Mouse (Mus musculus): ENCODE results near the gene Cggbp1. TPM values are rescaled to one million over a fixed set of nuclear protein-coding genes. Genes with fewer than 3 reads are reported as not detected.

The Cggbp1 gene
- 78.3 and 80.8 TPM in 2 replicates for polyA plus RNA-seq (2016; fragmentation: Nextera tagmentation; extraction: Ambion mirVana)

DNA sequence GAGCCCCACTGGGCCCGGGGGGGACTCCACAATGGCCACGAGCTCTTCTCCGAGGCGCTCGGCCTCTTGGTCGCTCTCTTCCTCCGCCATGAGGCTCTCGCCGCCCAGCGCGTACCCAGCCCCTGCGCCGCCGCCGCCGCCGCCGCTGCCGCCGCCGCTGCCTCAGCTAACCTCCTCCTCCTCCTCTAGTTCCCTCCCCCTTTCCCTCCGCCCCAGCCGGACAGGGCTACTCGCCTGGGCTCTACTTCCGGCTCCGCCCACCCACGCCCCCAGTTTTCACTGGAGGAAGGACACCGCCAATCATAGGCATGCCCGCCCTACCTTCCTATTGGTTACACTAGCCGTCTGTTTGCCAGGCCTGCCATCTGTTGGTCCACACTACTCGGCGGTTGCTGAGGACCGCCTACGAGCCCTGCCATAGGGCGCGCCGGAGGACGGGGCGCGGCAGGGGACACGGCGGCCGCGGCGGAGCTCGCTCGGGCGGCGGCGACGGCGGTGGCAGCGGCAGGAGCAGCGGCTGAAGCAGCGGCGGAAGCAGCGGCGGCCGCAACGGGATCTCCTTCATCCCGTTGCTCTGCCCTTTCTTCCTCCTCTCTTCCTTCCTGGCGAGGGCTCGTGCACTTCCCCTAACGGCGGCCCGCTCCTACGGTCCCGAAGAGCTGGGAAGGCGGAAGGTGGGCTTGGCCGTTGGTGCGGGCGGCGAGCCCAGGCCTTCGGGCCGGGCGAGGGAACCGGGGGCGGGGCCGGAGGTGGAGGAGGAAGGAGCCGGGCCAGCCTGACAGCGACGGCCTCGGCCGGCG, at the start of gene Cggbp1, which contains the start of gene Zfp654:
Gene Cggbp1 (plus strand): TSS at position 434 of the 800 bp plus-strand sequence.
Gene Zfp654 (minus strand): TSS at position 90 of the 800 bp plus-strand sequence.
- Histone ChIP-seq H3K4me1 (replicated peaks) (peaks cover 13% of the 10 kb centered on the region; the same call in 1 of the 2 replicates), H3K4me3 (peak within 1 kb of the TSS; percentile 84), H3K27me3 (replicated peaks) (no peaks in the 10 kb centered on the region), H3K9me3 (replicated peaks) (no peaks in the 10 kb centered on the region), H3K9ac (peak within 1 kb of the TSS; percentile 98), H3K27ac (ENCODE audit: poor library complexity, severe bottlenecking) (peak within 1 kb of the TSS; percentile 97), H3K4me2 (peak within 1 kb of the TSS; percentile 77), H3K36me3 (peaks cover 19% of the 10 kb centered on the region)
- peak; percentile 100 for ATAC-seq (ENCODE audit: insufficient number of reproducible peaks, low FRiP score)
- WGBS, result under 1% methylated on average over 70 of the region's 85 CpGs

DNA sequence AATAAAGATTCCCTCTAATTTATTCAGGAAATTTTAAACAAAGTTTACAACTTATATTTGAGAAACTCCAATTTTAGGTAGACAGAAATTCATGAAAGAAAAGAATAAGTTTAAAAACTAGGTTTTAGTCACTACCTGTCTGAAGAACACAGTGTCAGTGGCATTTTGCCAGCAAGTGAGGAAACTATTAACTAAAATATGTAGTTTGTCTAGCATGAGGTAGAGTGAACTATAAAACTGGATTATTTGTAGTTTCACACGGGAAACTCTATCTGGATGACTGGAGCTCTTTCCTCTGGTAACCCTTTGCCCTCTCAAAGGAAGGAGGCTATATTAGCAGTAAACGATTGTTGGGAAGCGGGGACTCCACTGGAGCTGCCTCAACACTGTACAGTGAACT, 48.8 kb upstream of the Cggbp1 start:
- Histone ChIP-seq H3K9ac (no peak overlapping the region), H3K4me3 (no peak overlapping the region), H3K27ac (ENCODE audit: poor library complexity, severe bottlenecking) (no peak overlapping the region), H3K36me3 (peaks cover 9% of the 10 kb centered on the region), H3K9me3 (replicated peaks) (no peaks in the 10 kb centered on the region), H3K4me1 (replicated peaks) (no peaks in the 10 kb centered on the region), H3K4me2 (no peak overlapping the region), H3K27me3 (replicated peaks) (no peaks in the 10 kb centered on the region)
- ATAC-seq (ENCODE audit: insufficient number of reproducible peaks, low FRiP score), result no peak
- WGBS, result 91% methylated on average over 3 of the region's 3 CpGs

DNA sequence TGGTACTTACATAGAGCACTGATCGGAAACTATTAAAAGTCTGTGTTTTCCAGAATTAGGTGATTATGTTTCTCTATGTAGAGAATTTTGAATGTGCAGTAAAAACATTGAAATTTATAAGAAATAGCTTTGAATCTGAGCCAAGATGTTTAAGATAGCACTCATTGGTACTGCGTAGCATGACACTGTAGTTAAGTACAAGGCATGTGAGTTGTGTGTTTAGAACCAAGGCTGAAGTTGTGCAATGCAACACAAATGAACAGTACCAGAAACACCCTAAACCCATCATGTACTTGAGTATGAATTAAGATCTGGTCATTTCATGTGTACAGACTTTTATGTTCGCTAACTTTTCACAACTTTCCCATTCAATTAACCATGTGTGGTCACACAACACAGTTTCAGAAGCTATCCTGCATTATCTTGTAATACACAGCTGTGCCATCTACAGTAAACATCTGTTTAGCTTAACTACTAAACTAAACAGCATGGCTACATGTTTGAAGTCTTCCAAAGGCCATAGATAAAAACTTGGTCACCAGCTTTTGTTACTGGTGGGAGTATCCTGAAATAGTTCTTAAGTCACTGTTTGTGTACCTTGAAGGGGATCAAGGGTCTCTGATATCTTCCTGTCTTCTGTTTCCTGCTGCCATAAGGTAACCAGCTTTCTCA, 34.6 kb upstream of the Cggbp1 start:
- Histone ChIP-seq H3K4me3 (no peak overlapping the region), H3K9me3 (replicated peaks) (no peaks in the 10 kb centered on the region), H3K27ac (ENCODE audit: poor library complexity, severe bottlenecking) (no peak overlapping the region), H3K36me3 (peaks cover 14% of the 10 kb centered on the region), H3K4me1 (replicated peaks) (no peaks in the 10 kb centered on the region), H3K27me3 (replicated peaks) (no peaks in the 10 kb centered on the region), H3K9ac (no peak overlapping the region), H3K4me2 (no peak overlapping the region)
- ATAC-seq (ENCODE audit: insufficient number of reproducible peaks, low FRiP score), result no peak
- 90% methylated on average over 3 of the region's 3 CpGs for WGBS

DNA sequence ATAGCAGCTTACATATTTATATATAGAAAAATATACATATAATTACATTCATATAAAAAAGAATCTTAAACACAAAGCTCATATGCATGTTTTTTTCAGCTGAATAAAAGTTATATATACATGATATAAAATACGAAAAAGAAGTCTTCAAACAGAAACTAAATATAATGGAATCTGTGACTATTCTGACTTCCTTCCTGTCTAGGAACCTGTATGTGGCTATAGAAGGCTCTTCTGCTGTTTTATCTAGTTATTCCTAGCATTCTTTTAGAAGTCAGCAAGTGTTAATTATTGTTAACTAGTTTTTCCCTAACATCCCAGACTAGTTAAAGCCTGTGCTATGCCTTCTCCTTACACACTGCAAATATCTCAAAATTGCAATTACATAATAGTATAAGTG, 27.9 kb upstream of the Cggbp1 start:
- Histone ChIP-seq H3K4me2 (no peak overlapping the region), H3K4me3 (no peak overlapping the region), H3K9ac (no peak overlapping the region), H3K36me3 (peaks cover 16% of the 10 kb centered on the region), H3K27me3 (replicated peaks) (no peaks in the 10 kb centered on the region), H3K9me3 (replicated peaks) (no peaks in the 10 kb centered on the region), H3K27ac (ENCODE audit: poor library complexity, severe bottlenecking) (no peak overlapping the region), H3K4me1 (replicated peaks) (no peaks in the 10 kb centered on the region)
- 90% methylated on average over 1 of the region's 1 CpGs for WGBS
- ATAC-seq (ENCODE audit: insufficient number of reproducible peaks, low FRiP score), result no peak

DNA sequence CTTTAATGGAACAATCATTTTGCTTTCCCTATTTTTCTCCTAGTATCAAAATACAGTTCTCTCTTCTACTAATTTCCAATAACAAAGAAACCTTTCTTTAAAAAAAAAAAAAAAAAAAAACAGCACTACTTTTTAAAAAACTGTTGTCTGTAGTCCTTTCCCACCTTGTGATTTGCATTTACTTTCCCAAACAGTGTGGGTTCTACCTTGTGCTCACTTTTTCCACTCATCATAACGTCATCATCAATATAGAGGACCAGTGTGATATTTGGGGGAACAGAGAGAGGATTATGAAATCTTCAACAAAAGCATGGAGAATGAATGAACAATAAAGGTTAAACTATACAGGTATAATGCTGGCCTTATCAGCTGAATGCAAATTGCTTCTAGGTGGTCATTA, 27.3 kb upstream of the Cggbp1 start:
- Histone ChIP-seq H3K36me3 (peaks cover 18% of the 10 kb centered on the region), H3K27ac (ENCODE audit: poor library complexity, severe bottlenecking) (no peak overlapping the region), H3K27me3 (replicated peaks) (no peaks in the 10 kb centered on the region), H3K4me3 (no peak overlapping the region), H3K4me2 (no peak overlapping the region), H3K4me1 (replicated peaks) (no peaks in the 10 kb centered on the region), H3K9me3 (replicated peaks) (no peaks in the 10 kb centered on the region), H3K9ac (no peak overlapping the region)
- no peak for ATAC-seq (ENCODE audit: insufficient number of reproducible peaks, low FRiP score)
- WGBS, result 88% methylated on average over 1 of the region's 1 CpGs

DNA sequence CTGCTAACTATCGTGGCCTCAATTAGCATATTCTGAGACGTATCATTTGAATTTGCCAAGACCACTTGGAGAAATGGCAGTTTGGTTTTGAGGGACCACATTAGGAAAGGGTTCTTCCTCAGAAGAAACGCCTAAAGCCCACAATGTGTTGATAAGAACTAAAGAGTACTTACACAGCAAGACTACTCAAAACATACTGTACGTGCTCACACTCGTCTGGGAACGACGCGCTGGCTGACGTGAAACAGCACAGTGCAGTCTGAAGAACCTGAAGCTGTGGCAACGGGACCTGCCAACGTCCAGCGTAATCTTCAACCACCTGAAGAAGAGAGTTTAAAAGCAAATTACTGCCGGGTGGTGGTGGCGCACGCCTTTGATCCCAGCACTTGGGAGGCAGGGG, 21.5 kb upstream of the Cggbp1 start:
- H3K27ac ChIP-seq (ENCODE audit: poor library complexity, severe bottlenecking), result no peak overlapping the region
- 62% methylated on average over 15 of the region's 15 CpGs for WGBS
- H3K4me3 ChIP-seq, result no peak overlapping the region
- H3K9me3 ChIP-seq (replicated peaks), result no peaks in the 10 kb centered on the region
- no peak overlapping the region for H3K4me2 ChIP-seq
- peaks cover 14% of the 10 kb centered on the region for H3K36me3 ChIP-seq
- no peaks in the 10 kb centered on the region for H3K27me3 ChIP-seq (replicated peaks)
- no peaks in the 10 kb centered on the region for H3K4me1 ChIP-seq (replicated peaks)
- H3K9ac ChIP-seq, result no peak overlapping the region
- ATAC-seq (ENCODE audit: insufficient number of reproducible peaks, low FRiP score), result no peak

DNA sequence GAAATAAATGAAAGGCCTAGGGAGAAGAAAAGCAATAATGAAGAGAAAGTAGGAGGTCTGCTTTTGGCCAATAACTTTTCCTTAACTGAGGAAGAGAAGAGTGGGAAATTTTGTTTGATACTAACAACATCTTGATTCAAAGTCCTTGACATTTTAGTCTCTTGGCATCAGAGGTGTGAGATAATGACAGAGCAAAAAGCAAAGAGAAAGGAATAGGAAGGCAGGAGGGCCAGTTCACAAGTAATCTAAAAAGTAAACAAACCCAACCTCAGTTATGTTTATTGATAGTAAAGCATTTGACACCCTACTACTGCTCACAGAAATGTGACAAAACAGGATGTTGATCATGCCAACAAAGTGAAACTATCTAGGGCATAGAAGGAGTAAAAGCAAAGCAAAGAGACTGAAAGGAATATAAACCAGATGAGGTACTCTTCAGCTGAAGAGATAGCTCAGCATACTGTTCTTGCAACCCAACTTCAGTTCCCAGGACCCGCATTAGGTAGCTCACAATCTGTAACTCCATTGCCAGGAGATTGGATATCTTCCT, 15.7 kb upstream of the Cggbp1 start:
- no peaks in the 10 kb centered on the region for H3K27me3 ChIP-seq (replicated peaks)
- H3K36me3 ChIP-seq, result no peaks in the 10 kb centered on the region
- H3K9ac ChIP-seq, result no peak overlapping the region
- no peak overlapping the region for H3K4me2 ChIP-seq
- peaks cover 9% of the 10 kb centered on the region for H3K4me1 ChIP-seq (replicated peaks)
- WGBS, result 40% methylated on average over 1 of the region's 1 CpGs
- no peaks in the 10 kb centered on the region for H3K9me3 ChIP-seq (replicated peaks)
- no peak overlapping the region for H3K27ac ChIP-seq (ENCODE audit: poor library complexity, severe bottlenecking)
- no peak for ATAC-seq (ENCODE audit: insufficient number of reproducible peaks, low FRiP score)
- no peak overlapping the region for H3K4me3 ChIP-seq

DNA sequence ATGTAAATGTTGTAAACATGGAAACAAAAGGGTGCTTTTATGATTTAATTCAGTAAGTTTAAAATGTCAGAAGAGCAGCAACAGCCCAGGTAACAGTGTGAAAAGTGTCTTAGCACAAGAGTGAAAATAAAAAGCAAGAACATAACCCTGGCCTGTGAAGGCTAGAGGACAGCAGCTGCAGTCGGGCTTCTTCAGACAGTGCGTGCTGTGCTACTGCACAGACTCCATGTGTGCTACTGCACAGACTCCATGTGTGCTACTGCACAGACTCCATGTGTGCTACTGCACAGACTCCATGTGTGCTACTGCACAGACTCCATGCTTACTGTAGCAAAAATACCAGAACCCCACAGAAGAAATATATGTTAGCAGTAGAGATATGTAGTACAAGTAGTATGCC, 15.1 kb upstream of the Cggbp1 start:
- no peak for ATAC-seq (ENCODE audit: insufficient number of reproducible peaks, low FRiP score)

DNA sequence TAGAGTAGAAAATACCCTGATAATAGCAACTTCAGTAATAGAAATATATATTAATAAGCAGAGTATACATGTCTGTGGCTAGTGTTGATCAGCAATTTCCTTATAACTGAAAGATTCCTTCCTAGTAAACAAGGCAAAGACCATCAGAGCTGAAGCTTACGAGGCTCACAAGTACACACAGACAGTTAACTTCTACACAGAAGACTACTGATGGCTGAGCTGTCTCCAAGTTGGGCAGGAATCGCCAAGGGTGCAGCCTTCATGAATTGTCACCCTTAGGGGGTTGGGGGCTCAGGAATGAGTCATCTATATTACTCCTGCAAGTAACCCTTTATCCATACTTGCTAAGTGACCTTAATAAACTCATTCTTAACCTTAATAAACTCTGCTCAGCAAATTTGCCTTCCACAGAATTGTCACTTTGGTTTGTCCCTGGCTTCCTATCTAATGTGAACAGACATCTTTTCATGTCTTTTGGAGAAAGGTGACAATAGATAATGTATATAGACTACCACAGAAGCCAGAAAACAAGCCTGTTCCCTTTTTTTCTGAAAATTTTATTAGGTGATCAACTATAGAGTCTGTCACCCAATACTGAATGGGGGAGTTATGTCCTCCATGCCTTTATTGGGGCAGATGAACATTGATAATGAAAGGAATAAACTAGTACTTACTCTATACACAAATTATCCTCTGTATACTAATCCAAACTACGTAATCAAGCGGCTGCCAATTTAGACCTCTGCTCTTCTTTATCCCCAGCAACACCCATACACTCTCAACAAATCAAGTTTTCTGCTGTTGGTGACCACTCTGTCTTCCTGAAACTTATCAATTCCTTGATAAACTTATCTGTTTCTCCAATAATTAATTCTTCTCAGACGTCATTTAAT, 10.1 kb upstream of the Cggbp1 start:
- H3K27me3 ChIP-seq (replicated peaks), result no peaks in the 10 kb centered on the region
- 78% methylated on average over 5 of the region's 5 CpGs for WGBS
- no peak overlapping the region for H3K9ac ChIP-seq
- no peak for ATAC-seq (ENCODE audit: insufficient number of reproducible peaks, low FRiP score)
- H3K4me3 ChIP-seq, result no peak overlapping the region
- no peak overlapping the region for H3K27ac ChIP-seq (ENCODE audit: poor library complexity, severe bottlenecking)
- H3K36me3 ChIP-seq, result no peaks in the 10 kb centered on the region
- peaks cover 11% of the 10 kb centered on the region for H3K4me1 ChIP-seq (replicated peaks)
- H3K4me2 ChIP-seq, result no peak overlapping the region
- no peaks in the 10 kb centered on the region for H3K9me3 ChIP-seq (replicated peaks)

More for the DNA sequence above, 15.1 kb upstream of the Cggbp1 start:
- WGBS, result 87% methylated on average over 2 of the region's 2 CpGs
- no peak overlapping the region for H3K4me2 ChIP-seq
- no peak overlapping the region for H3K27ac ChIP-seq (ENCODE audit: poor library complexity, severe bottlenecking)
- no peaks in the 10 kb centered on the region for H3K36me3 ChIP-seq
- peaks cover 12% of the 10 kb centered on the region for H3K4me1 ChIP-seq (replicated peaks)
- no peak overlapping the region for H3K9ac ChIP-seq
- no peaks in the 10 kb centered on the region for H3K9me3 ChIP-seq (replicated peaks)
- no peaks in the 10 kb centered on the region for H3K27me3 ChIP-seq (replicated peaks)
- H3K4me3 ChIP-seq, result no peak overlapping the region

DNA sequence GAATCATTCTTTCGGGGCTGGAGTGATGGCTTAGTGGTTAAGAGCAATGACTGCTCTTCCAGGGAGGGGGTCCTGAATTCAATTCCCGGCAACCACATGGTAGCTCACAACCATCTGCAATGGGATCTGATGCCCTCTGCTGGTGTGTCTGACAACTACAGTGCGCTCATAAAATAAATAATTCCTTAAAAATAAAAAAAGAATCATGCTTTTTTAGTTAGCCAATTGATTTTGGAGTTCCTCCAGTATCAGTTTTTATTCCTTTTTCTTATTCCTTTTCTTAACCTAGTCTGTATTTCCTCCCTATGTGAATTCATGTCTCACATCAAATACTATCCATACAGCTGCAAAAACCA, 9.4 kb upstream of the Cggbp1 start:
- H3K27ac ChIP-seq (ENCODE audit: poor library complexity, severe bottlenecking), result no peak overlapping the region
- WGBS, result 91% methylated on average over 3 of the region's 3 CpGs
- no peak overlapping the region for H3K9ac ChIP-seq
- peaks cover 6% of the 10 kb centered on the region for H3K4me1 ChIP-seq (replicated peaks)
- no peak for ATAC-seq (ENCODE audit: insufficient number of reproducible peaks, low FRiP score)
- H3K4me3 ChIP-seq, result no peak overlapping the region
- H3K27me3 ChIP-seq (replicated peaks), result no peaks in the 10 kb centered on the region
- H3K36me3 ChIP-seq, result no peaks in the 10 kb centered on the region
- H3K4me2 ChIP-seq, result no peak overlapping the region
- H3K9me3 ChIP-seq (replicated peaks), result no peaks in the 10 kb centered on the region

DNA sequence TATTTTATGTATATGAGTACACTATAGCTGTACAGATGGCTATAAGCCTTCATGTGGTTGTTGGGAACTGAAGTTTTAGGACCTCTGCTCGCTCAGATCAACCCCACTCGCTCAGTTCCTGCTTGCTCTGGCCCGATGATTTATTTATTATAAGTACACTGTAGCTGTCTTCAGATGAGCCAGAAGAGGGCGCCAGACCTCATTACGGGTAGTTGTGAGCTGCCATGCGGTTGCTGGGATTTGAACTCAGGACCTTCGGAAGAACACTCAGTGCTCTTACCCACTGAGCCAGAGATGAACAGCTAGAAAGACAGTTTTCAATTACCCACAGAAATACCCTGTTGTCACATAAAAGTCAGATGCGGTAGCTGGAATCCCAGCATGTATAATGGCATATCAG, 5.8 kb upstream of the Cggbp1 start:
- 85% methylated on average over 8 of the region's 8 CpGs for WGBS
- no peak overlapping the region for H3K4me3 ChIP-seq
- H3K27ac ChIP-seq (ENCODE audit: poor library complexity, severe bottlenecking), result no peak overlapping the region
- H3K9ac ChIP-seq, result no peak overlapping the region
- no peaks in the 10 kb centered on the region for H3K36me3 ChIP-seq
- no peak for ATAC-seq (ENCODE audit: insufficient number of reproducible peaks, low FRiP score)
- H3K4me2 ChIP-seq, result no peak overlapping the region
- peaks cover 5% of the 10 kb centered on the region; the same call in 1 of the 2 replicates for H3K4me1 ChIP-seq (replicated peaks)
- no peaks in the 10 kb centered on the region for H3K9me3 ChIP-seq (replicated peaks)
- H3K27me3 ChIP-seq (replicated peaks), result no peaks in the 10 kb centered on the region

Measured in heart, embryonic 12.5 days (tissue).